Mouse (Mus musculus): ENCODE results near the gene Myo18a.
A peak's percentile ranks its signal among the peaks of the same experiment; 100 is the strongest.

Myo18a gene

DNA sequence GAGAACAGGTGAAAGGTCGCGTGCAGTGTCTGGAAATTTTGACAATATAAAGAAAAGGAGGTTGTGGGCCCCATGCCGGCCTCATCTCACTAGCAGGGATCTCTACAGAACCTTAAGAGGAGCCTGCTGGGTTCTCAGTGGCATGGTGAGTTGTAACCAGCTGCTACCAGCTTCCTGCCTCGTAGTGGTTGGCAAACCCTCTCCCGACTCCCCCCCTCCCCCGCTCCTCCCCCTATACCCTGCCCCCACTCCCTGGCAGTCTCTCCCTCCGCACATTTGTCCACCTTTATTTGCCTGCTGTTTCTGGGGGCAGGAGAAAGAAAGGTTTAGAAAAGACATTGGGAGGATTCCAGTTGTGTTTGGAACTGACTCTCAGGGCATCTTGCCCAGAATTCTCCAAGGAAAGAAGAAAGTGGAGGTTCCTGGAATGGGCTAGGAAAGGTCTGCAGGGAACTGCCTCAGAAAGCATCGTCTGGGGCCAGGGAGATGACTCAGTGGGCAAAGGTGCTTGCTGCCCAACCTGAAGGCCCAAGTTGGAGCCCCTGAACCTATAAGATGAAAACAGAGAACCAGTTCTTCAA is 138.8 kb downstream of the Myo18a start:
- peak in 1 of 2 experiments; percentile 9 for DNase-seq

DNA sequence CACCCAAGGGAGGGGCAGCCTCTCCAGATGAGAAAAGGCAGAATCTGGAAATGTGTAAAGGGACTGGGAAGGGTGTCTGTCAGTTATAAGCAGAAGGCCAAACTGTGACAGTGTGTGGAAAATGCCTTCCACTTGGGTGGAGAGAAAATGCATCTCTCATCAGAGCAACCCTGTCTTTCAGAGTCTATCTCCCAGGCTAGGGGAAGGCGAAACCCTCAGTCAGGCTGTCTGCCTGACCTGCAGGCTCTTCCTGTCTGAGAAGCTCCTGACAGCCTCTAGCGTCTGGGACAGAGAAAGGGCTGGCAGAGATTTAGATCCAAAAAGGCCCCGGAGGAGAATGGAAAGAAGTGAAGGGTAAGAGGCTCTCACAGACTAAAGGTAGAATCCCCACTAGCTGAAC is 140.7 kb downstream of the Myo18a start:
- no peak for DNase-seq

DNA sequence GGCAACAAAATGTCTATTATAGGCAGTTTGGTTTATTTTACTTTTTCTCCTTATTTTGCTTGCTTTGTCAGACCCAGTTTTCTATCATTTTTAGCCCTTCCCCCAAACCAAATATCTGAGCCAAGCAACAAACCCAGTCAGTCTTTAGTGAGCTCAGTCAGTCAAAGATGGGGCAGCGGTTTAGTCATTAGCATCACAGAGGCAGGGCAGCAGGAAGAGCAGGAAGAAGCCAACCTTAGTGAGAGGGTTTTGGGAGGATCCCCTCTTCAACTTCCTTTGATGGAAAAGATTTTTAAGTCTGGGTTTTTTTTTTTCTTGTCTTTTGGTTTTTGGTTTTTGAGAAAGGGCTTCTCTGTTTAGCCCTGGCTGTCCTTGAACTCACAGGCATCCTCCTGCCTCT is 141.7 kb downstream of the Myo18a start:
- DNase-seq: no peak

DNA sequence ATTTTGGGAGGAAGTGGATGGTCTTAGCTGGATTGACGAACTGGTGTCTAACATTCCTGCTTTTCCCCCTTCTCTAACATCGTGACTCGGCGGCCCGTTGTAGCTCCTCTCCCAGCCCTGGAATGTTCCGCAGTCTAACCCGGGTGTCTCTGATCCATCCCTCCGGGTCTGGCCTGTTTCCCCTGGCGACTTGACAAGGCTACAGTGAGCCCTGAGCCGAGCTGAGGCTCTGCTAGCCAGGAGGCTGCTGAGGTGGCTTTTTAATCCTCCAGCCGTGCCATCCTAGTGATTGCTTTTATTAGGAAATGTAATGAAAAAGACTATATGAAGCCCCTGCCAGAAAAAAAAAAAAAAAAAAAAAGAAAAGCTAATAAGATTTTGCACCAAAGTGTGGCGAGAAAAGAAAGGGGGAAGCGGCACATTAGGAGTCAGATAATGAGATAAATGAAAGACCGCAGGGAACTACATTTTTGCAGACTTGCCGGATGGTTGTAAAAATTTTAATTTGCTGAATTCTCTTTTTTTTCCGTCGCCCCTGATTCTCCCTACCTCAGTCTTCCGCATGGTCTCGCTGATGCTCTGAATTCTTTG is 143.1 kb downstream of the Myo18a start:
- DNase-seq: no peak

DNA sequence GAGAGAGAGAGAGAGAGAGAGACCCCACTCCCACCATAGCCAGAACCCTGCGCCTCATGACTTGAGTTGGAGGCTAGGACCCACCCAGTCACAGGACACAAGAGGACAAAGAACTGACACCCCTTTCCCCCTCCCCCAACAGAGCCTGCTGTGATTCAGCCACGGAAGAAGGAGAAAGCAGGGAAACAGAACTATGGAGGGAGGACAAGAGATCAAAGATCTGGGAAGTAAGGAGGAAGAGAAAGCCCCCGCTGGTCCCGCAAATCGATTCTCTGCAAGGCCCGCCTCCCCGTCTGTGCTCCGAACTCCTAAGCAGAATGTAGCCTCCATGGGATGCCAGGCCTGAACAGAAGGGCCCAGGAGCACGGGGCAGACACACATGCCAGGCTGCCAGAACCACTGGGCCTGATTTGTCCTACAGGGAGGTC is 143.7 kb downstream of the Myo18a start:
- no peak for DNase-seq

DNA sequence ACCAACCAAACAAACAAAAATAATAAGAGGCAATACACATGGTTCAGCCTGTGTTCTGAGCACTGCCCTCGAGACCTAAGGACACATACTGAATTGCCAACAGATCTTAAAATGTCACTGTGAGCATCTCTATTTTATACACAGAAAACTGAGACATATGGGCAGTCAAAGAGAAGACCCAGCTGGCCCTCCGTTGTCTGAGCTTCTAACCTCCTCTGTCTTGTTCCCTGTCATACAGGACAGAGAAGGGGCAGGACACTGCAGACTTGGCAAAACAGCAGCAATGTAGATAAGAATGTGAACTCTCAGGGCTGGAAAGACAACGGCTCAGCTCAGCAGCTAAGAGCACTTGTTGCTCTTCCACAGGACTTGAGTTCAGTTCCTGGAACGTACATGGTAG is 145.4 kb downstream of the Myo18a start:
- DNase-seq: no peak

DNA sequence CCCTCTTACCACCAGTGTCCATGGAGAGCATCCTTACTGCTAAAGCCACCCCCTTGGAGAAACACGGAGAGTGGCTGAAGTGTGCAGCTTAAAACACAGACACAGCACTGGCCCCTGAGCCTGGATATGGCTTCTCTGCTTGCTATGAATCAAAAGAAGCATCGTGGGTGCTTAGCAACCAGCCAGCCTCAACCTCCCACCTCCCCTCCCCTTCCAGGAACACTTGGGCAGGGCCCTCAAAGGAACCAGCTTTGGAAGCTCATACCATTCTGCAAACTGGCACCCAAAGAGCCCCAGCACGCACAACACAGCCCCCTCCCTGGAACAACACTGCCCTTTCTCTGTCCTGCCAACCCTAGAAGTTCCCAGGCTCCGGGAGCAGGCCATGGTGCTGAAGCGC is 146.3 kb downstream of the Myo18a start:
- no peak for DNase-seq

DNA sequence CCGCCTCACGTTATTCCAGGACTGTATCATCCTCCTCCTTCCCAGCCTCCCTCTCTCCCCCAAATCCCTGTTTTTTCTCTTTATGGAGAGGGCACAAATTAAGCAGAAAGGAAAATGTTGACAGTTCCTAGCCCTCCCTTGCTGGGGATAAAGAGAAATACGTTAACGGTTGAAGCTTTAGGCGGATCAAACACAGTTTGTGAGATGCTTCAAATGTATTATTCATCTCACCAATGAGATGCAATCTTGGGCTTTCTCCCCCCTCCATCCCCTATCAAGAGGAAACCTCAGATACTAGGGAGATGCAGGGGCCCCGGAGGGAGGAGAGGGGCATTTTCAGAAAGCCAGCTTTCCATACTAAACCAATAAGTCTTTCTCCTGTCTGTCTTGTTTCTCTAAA is 146.7 kb downstream of the Myo18a start:
- DNase-seq: no peak

DNA sequence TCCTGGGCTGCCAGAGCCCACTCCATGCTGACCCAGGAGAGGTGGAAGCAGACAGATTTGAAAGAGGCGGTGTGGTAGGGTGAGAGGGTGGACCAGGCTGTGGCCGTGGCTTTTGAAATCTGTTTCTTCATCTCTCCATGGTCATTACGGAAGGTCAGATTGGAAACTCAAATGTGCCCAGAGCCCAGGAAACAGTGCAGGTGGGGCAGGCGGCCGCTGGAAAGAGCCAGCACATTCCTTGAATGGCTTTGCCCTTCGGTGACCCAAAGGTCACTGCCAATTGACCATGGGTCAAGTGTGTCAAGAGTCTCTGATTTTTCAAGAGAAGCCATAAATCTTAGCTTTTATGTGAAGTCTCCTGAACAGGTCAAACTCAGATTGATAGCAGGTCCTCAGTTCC is 150.5 kb downstream of the Myo18a start:
- no peak for DNase-seq

DNA sequence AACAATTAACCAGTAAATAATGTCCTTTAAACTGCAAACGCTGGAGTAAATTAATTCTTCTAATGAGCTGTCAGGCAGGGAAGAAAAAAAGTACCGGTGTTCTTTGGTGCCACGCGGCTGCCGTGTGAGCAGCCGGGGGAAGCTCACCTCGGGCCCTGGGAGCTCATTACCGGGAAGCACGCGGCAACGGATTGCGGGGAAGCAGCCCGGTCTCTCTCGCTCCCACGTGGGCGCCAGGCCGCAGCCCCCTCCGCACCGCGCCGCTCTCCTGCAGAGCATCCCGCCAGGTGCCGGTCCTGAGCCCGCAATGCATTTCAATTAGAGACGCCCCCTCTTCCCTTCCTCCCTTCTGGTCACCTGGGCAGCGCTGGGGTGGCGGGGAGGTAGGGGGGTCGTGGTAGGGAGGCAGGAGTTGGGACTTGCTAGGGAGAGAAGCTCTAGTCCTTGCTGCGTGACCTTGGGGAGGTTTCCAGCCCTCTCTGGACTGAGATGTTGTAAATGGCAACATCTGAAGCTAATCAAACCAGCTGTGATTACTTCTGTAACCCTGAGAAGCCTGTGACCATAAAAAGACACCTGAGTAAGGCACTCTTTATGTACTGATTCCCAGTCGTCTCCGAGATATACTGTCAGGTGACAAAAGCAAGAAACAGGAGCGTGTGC is 151.7 kb downstream of the Myo18a start:
- DNase-seq: no peak

Data from lung, adult 18-20 months (tissue).